Mouse (Mus musculus): Measurements from ENCODE around the gene Dchs2.
"Not testable (repeated sequence)": the region's sequence is repeated elsewhere in the genome, so short reads cannot be mapped to it uniquely, and the experiment has no call there.

Gene Dchs2

DNA sequence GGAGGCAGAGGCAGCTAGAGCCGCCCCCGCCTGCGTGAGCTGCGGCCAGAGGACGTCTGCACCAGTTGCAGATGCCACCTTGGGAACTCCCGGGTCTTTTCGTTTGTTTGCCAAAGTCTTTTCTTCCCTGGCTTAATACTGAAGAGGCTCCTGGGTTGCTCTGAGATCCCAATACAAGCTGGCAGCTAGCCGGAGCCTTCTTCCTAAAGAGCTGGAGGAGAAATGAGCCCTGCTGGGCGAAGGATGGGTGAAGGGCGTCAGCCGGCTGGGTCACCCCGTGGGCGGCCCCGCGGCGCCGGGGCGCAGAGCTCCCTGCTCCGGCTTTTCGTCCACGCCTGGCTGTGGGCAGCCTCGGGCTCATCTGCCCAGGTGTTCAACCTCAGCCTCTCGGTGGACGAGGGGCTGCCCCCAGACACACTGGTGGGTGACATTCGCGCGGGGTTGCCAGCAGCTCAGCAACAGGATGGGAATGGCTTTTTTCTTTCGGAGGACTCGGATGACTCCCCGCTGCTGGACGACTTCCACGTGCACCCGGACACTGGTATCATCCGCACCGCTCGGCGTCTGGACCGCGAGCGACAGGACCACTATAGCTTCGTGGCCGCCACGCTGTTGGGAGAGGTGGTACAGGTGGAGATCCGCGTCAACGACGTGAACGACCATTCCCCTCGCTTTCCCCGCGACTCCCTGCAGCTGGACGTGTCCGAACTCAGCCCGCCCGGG lies at the start of gene Dchs2:
Dchs2 (plus strand) TSS at position 223 of the 723 bp plus-strand sequence.
- DNase-seq = no peak

DNA sequence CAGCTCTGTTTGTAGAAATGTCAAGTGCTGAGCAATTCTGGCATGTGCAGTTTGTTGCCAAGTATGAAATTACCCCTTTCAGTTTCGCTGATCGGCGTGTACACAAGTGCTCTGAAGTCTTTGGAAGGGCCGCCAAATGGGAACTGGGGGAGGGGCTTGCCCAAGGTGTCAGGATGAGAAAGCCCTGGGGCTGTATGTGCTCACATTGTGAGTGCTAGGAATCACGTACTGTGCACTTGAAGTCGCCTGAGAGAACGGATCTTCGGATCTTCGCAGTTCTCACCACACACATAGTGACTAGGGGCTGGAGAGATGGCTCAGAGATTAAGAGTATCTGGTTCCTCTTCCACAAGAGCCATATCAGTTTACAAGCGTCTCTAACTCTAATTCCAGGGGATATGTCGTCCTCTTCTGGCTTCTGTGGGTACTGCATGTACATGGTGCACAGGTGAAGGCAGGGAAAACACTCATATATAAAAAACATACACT lies 47.1 kb upstream of the Dchs2 start:
- DNase-seq = peak; percentile 27

DNA sequence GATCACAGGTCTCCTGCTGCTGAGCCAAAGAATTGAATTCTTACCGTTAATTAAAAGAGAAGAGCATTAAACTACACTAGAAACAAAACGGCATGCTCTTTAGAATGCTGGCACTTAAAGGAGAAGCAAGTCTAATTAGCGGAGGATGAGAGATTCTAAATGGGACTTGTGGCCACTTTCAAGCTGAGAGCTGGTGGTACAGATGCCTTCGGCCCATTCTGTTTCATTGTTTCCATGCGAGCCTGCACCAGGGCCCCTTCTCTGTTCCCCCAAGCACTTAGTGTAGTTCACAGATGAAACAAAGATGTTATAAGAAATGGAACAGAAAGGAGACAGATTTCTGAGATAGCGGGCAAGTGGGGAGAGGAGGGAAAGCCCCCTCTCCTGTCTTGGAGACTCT lies 30.2 kb upstream of the Dchs2 start:
- DNase-seq = no peak

DNA sequence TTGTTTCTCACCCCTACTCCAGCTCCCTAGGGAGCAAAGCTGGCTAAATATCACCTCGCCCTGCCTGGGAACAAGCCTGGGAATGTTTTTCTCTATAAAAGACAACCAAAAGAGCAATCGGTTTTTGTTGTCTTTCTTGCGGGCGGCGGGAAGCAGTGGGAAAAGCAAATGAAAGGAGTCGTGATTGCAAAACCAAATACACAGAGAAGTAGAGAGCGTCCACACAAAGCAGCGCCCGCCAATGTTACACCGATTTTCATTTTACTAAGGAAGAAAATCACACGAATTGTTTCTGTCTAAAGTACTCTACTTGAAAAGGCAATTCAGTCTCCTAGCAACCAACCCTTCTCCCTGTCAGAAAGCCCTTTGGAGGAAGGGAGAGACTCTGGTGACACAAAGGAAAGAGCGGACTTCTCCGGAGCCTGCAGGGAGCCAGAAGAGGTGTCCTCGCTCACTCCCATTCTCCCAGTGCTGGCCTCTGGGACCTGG lies 29.2 kb upstream of the Dchs2 start:
- no peak for DNase-seq

DNA sequence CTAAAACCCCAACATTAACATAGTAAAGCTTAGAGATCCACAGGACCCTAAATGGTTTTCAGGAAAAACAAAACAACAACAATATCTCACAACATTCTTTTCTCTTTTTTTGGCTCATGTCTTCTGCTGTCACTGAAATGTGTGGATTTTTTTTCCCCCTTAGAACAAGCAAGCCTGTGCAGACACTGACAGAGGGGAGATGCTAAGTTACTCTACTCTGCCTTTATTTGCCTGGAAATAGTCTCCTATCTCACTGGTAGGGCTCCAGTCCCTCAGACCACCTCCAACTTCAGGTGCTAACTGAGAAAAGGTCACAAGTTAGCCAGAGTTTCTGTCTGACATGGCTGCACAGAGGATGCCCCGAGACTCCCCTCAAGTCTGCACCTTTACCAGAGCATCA lies 28.6 kb upstream of the Dchs2 start:
- no peak for DNase-seq

DNA sequence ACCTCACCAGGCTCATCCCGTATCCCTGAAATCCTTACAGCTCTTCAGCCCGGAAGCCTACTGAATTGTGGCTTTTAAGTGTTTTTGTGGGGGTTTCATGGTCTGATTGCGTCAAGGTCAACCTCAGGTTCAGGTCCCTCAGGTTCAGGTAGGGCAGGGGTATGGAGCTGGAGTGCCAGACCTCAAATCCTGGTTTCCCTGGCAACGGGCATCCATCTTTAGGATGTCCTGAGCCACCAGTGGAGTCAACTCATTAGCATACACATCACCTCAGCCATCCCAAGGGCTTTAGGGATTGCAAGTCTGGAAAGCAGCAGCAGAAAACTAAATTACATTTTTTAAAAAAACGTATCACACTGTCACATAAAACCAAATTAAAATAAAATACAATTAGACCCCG lies 28.1 kb upstream of the Dchs2 start:
- no peak for DNase-seq

DNA sequence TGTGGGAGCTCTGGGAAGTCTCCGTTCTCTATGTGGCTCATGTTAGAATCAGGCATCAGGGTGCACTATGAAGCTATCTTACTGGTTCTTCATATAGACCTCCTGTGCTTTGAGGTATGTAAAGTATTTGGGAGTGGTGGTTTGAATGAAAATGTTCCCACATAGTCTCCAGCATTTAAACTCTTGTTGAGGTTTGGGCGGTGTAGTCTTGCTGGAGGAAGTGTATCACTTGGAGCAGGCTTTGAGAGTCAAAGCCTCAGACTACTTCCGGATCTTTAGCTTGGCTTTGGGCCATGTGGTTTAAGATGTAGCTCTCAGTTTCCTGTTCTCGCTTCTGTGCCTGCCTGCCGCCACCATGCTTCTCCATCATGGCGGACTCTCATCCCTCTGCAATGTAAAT lies 25.5 kb upstream of the Dchs2 start:
- no peak for DNase-seq

DNA sequence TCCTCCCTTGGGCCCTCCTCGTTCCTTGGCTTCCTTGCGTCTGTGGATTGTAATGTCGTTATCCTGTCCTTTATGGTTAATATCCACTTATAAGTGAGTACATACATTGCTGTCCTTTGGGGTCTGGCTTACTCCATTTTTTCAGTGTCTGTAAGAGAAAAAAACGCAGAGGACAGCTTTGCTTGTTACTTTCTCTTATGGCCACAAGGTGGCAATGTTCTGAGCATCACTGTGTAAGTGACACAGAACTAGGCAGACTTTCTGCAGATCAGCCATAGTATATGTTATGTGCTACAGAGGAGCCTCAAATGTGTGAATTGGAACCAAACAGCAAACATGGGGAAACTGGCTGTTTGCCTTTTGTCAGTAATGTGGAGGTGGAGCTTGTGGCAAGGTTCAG lies 17.6 kb upstream of the Dchs2 start:
- DNase-seq = no peak

DNA sequence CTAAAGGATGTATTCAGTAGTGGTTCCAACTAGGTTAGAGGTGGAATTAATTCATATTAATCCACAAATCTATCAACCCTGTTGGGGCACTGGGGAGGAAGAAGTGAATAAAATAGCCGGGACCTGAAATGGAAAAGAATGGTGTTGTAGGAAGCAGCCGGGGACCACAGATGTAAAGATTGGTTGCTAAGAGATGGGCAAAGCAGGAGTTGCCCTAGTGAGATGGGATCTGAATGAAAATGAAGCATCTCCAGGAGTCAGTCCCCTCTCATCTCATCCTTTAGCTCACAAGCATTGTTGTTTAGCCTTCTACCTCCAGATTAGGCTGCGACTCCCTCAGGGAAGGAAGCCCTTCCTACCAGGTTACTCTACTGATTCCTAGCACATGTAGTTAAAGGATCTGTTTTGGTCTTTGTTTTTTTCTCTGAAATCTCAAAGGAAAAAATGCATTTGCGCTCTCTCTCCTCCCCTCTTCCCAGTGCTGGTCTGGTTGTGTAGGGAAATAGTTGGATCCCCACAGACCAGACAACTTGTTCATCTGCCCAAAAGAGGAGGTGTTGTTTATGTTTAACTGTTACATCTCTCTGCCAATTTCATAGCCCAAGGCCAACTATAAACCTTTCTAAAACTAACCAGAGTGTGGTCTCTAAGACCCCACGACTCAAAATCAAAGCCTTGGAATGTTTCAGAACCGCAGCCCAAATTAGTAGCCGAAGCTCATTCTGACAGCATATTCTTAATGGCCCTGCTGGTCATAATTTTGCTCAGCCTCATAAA lies 16.1 kb upstream of the Dchs2 start:
- no peak for DNase-seq

DNA sequence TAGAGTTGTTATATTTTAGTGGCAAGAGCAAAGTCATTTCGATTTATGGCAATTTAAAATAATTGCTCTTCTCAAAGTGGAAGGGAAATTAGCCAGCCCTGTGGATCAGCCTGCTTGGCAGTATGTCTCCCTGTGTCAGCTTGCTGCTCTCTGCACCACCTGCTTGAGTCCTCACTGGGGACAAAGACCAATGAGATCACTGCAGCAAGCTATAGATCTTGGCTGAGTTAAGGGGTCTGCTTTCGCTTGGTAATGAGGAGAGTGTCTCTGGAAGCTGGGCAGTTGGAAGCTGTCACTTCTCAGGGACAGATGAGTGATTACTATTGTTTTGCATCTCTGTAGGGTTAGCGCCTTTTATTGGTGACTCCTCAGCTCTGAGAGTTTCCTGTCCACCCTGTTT lies 14.9 kb upstream of the Dchs2 start:
- DNase-seq = no peak

DNA sequence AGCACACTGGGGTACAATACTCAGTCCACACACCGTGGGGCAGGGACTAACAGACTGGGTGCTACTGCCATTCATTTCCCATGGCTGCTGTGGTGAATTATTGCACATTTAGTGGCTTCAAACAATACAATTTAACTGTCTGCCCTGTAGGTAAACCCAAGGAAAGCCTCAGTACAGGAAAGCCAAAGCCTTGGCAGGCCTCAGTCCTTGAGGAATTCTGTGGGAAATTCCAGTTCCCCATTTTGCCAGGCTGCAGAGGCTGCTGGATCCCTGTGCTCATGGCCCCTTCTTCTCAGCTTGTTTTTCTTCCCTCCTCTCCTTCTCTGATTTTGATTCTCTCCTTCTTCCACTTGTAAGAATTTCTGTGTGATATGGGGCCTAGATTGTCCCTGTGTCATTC lies 12.8 kb upstream of the Dchs2 start:
- DNase-seq = no peak

DNA sequence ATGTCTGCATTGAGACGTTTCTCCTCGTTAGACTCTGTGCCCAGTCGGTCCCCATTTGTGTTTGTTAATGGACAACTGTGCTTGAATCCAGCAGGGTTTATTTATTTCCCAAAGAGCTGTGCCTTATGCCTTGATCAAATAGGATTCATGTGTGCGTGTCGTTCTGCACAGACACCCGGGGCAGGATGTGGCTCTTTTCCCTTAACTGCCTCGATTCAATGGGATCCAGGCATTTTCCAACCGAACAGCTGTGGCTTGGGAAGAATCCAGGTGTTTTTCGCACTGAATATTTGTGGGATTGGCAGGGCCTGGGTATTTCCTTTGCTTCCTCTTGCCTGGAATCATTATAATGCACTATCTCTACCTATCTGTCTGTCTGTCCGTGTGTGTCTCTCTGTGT lies 10.2 kb upstream of the Dchs2 start:
- DNase-seq = no peak

DNA sequence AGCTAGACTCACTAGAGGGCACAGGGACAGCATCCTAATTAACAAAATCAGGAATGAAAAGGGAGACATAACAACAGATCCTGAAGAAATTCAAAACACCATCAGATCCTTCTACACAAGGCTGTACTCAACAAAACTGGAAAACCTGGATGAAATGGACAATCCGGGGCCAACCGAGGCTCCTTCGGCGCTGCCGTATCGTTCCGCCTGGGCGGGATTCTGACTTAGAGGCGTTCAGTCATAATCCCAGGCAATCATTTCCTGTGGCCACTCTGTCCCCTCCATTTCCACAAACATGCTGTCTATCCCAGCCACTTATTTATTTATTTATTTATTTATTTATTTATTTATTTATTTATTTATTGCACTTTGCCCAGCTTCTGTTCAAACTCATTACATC lies 3.8 kb upstream of the Dchs2 start:
- DNase-seq = not testable (repeated sequence)

DNA sequence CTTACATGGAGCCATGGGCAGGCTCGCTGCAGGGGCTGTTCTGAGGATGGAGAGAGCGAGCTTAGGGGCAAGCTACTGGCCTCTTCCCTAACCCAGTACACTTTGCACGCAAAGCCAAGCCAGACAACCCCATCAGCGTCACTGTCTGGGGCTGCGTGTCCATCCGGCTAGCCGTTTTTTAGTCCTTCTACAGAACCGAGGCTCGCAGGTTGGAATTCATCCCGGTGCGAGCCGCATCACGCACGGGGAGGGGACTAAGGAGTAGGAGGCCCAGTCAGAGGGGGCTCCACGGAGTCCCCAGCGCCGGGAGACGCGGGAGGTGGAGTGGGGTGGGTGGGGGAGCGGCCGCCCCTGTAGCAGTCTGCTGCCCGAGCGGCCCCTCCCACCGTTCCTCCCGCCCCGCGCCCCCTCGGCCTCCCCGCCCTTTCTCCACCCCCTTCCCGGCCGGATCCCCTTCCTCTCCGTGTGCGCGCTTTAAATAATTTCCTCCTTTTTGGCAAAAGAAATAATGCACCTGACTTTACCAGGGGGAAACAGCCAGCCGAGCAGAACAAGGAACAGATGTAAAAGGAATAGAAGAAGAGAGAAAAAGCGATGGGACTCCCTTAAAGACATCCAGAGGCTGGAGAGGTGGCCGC lies 541 bp upstream of the Dchs2 start:
- no peak for DNase-seq

DNA sequence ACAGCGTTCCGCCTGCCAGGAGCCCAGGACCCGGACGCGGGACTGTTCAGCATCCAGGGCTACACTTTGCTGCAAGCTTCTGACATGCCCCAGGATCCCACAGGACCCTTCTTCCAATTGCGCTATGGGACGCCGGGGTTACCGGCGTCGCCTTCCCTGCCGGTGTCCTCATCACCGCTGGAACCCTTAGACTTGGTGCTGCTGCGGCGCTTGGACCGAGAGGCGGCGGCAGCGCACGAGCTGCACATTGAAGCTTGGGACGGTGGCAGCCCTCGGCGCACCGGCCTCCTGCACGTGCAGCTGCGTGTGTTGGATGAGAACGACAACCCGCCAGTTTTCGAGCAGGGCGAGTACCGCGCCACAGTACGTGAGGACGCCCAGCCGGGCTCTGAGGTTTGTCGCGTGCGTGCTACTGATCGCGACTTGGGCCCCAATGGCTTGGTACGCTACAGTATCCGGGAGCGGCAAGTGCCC lies 738 bp downstream of the Dchs2 start:
- DNase-seq = no peak

DNA sequence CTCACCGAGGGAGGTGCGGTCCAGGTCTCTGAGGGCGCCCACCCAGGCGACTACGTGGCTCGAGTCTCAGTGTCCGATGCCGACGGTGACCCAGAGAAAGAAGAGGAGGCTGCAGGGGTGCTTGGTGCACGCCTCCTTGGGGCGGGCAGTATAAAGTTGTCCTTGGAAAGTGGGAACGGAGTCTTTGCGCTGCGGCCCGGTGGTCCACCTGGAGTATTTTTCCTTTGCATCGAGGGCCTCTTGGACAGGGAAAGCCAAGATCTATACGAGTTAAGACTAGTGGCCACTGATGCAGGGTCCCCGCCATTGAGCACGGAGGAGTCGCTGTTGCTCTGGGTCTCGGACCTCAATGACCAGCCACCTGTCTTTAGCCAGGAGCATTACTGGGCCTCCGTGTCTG lies 1.4 kb downstream of the Dchs2 start:
- DNase-seq = no peak

DNA sequence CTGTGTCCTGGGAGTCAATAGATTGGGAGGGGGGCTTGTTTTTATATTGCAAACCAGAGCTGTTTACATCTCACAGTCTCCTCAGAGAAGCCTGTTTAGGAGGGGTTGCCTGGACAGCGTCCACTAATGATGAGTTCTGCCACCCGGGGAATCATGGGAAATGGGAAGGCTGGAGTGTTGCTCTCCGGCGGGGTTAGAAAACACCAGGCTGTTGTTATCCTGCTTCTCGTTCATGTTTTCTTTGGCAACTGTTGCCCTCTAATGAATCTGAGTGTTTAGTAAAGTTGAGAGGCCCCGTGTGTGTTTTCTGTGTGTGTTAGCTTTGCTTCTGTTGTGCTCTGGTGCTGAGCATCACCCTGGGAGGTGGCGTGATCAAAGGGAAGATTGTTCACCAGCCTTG lies 8.7 kb downstream of the Dchs2 start:
- DNase-seq = no peak

DNA sequence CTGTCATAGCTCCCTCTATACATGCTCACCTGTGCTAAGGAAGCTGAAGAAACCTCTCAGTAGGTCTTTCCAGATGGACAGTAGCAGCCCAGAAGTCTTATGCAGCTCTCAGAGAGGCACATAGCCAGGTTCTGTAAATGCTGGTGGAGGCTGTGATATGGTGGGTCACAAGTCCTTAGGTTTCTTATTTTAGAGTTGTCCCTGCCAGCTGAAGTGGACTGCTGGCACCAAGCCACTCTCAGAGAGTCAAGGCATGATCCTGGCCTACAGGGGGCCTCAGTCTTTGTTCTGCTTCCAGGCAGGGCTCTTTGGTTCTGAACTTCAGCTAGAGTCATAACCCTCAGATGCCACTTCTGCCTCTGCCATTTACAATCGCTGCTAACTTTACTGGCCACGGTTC lies 11.1 kb downstream of the Dchs2 start:
- no peak for DNase-seq

DNA sequence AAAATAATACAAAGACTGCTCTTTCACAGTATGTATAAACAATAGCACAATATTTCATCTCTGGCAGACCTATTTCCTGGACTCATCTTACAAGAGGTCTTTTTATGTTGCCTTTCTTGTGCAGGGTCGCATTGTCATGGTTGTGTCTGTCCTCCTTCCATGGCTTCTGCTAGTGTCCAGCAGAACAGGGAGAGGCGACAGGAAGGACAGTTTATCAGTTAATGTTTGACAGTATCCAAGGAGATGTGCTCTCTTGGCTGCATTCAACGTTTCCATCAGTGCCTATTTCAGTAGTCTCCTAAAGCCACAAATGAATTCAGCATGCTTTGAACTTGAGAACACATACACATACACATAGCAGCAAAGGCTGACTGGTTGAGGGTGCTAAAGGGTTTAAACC lies 17.9 kb downstream of the Dchs2 start:
- no peak for DNase-seq

DNA sequence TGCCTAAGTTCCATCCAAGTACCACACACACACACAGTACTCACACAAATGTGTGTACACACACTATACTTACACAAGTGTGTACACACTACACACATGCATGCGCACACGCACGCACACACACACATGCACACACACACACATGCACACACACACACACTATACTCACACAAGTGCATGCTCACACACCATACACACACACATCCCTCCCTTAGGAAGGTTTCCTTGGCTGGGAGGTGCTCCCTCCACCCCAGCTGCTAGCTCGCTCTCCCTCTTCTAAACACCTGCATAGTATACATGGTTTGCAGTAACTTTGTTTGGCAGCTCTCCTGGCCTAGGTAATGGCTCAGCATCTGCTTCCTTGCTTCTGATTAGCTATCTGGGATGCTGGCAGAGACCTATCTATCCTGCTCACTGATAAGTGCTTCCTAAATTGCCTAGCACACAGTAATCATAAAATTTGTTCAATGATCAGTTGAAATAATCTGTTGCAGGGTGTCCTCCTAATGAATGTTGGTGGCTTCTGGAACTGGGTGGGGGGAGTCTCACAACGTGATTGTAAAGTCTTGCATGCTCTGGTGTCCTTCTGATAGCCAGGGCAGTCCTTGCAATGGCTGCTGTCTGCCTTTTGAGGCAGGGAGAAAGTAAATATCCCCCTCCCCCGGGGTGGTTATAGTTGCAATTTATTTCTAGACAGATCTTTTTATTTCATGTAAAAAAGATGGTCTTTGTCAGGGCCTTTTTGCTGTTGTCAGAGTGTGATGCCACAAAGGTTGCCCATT lies 19.7 kb downstream of the Dchs2 start:
- DNase-seq = no peak

DNA sequence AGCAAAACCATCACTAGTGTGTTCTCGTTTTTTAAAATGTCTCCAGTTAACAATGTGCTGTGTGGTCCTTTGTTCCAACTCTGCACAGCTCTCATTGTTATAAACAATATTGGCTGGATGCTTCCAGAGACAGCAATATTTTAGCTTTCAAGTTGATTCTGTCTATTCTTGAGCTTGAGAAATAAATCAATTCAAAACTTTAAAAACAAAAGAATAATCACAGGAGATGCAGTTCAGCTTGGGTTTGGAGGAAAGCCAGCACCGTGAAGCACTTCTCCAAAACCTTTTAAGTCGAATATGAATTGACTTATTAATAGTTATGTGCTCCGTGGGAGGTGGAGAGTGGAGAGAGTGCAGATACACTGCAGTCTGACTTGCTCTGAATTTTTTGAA lies 20.3 kb downstream of the Dchs2 start:
- no peak for DNase-seq

DNA sequence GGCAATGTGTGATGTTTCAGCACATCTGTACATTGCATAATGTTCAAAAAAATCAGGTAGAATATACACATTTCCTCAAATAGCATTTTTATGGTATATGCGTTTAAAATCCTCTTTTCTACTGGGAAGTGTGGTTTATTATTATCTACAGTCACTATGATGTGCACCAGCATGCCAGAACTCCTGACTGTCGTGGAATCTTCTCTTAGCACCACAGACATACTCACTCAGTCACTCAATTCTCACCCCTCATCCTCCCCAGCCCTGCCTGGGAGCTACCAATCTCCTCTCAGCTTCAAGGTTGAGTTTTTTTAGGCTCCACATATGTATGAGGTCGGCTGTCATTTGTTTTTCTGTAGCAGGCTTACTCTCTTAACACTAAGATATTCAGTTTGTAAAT lies 20.8 kb downstream of the Dchs2 start:
- no peak for DNase-seq

DNA sequence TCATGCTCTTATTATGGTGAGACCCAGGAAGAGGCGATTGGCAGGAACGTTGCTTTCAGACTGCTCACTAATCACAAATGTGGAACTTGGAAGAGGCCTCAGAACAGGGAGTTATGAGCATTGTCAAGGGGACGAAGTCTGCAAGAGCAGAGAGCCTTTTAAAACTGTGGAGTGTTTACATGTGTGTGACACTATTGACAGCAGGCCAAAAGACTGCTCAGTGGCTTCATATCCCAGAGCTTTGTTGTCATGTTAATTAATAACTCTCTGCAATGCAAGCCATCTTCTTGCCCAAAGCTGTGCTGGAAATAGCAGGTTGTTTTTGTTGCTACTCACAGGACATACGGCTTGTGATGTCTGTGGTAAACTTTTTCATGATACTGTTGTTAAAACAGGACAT lies 27.9 kb downstream of the Dchs2 start:
- DNase-seq = no peak

All from cerebellum, adult 11 months (tissue).